Mouse (Mus musculus): ENCODE measurements around the gene H2al3.

H2al3 gene

GRCm38 (mm10) chrX:9849403-9849802, at the start of gene H2al3:
H2al3 (plus strand) TSS chrX:9849703.
- DNase-seq, result no peak

- no peak for DNase-seq
These were observed 39.4 kb upstream of the H2al3 start for GRCm38 (mm10) chrX:9810101-9810500.

- DNase-seq, result no peak
These were observed 37.0 kb upstream of the H2al3 start for GRCm38 (mm10) chrX:9812469-9812868.

GRCm38 (mm10) chrX:9834779-9835178, 14.7 kb upstream of the H2al3 start:
- no peak for DNase-seq

GRCm38 (mm10) chrX:9846628-9847027, 2.9 kb upstream of the H2al3 start, which contains the start of gene Hypm:
Hypm (plus strand) TSS chrX:9846928.
- DNase-seq, result no peak

- DNase-seq, result no peak
These were observed 12.4 kb downstream of the H2al3 start for GRCm38 (mm10) chrX:9861859-9862258.

GRCm38 (mm10) chrX:9875519-9875918, 26.0 kb downstream of the H2al3 start:
- no peak for DNase-seq

GRCm38 (mm10) chrX:9885322-9885721, 35.8 kb downstream of the H2al3 start, which contains the start of gene Sytl5:
Sytl5 (plus strand) TSS chrX:9885622.
- DNase-seq, result no peak
